Mouse (Mus musculus) adrenal gland, postnatal 25 days (tissue): Measurements from ENCODE around the gene Neurl2. TPM values are rescaled to one million over a fixed set of nuclear protein-coding genes. Genes with fewer than 3 reads are reported as not detected.
"Not testable (repeated sequence)": the region's sequence is repeated elsewhere in the genome, so short reads cannot be mapped to it uniquely, and the experiment has no call there.

Experiments
- DNase-seq: peaks from one replicate; pipeline ENCODE4 v3.0.0; 2021; ENCODE audit warnings: mixed read lengths
- total RNA-seq: library from RNA; stranded (reverse); gene quantifications from 2 replicates; pipeline ENCODE4 v1.2.3, GENCODE M21; 2021

The Neurl2 gene
- total RNA-seq, 1 experiment from 2014 or later = 2.2 TPM

DNA sequence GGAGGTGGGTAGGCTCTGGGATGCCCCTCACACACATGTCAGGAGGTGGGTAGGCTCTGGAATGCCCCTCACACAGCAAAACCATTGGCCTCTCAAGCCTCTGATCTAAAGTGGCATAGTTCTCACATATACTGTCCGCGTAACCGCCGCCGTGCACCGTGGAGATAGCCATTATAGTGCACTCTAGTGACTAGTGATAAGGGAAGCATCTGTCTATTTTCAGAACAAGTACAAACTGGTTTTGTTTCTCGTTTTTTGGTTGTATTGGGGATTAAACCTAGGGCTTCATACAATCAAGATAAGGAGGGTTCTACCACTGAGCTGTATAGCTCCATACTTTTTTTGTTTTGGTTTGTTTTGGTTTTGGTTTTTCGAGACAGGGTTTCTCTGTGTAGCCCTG is 17.4 kb downstream of the Neurl2 start:
- no peak for DNase-seq

DNA sequence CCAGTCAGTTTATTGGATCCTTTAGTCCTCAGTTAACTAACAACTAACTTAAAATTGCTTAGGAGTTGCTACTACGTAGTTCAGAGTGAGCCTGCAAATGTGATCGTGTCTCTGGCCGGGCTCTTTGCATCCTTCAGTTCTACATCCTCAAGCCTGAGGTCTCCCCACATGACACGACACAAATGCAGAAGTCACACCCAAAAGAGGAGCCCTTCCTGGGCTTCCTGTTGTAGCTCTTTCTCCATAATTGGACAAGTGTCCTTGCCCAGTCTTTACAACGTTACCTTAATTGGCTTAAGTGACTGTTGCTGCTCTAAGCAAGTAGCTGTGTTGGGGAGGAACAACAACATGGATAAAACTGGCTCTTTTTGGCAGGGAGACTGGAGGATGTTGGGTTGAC is 17.9 kb downstream of the Neurl2 start:
- DNase-seq = no peak

DNA sequence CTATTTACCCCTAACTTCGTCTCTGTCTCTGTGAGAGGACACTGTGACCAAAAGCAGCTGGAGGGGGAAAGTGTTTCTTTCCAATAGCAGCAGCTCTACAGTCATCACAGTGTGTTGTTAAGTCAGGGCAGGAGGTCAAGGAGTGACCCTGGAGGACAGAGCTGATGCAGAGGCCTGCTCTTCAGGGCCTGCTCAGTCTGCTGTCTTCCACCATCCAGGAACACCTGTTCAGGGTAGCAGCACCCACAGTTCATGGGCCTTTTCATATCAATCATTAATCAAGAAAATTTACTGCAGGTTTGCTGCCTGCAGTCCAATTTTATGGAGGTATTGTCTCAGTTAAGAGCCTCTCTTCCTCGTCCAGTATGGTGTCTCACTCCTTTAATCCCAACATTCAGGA is 19.7 kb downstream of the Neurl2 start:
- no peak for DNase-seq

DNA sequence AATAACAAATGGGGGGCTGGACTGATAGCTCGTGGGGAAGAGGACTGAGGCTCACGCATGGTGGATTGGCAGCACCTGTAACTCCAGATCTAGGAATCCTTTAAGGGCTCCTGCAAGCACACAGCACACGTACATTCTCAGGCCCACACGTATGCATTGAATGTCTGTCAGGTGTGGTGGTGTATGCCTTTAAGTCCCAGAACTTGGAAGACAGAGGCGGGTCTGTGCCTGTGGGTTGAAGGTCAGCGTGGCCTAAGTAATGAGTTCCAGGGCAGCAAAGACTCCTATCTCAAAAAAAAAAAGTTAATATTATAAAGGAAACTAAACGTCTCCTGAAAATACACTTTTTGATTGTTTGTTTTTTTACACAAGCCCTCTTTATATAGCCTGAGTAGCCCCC is 26.6 kb downstream of the Neurl2 start:
- no peak for DNase-seq

DNA sequence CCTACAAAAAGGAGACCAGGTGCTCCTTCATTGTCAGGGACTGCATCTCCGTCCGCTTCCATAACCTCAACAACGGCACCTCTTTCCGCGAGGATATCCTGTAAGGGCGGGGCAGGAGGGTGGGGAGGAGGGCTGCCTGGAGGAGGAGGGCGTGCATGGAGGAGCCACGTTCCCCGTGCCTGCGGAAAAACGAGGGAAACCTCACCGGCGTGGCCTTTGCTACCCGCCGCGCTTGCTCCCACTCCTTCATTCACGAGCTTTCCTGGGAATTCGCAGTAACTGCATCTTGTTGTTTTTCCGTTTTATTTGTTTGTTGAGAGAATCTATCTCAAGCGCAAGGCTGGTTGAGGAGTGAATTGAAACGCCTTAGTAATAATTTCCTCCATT is 27.9 kb downstream of the Neurl2 start:
- DNase-seq = no peak

DNA sequence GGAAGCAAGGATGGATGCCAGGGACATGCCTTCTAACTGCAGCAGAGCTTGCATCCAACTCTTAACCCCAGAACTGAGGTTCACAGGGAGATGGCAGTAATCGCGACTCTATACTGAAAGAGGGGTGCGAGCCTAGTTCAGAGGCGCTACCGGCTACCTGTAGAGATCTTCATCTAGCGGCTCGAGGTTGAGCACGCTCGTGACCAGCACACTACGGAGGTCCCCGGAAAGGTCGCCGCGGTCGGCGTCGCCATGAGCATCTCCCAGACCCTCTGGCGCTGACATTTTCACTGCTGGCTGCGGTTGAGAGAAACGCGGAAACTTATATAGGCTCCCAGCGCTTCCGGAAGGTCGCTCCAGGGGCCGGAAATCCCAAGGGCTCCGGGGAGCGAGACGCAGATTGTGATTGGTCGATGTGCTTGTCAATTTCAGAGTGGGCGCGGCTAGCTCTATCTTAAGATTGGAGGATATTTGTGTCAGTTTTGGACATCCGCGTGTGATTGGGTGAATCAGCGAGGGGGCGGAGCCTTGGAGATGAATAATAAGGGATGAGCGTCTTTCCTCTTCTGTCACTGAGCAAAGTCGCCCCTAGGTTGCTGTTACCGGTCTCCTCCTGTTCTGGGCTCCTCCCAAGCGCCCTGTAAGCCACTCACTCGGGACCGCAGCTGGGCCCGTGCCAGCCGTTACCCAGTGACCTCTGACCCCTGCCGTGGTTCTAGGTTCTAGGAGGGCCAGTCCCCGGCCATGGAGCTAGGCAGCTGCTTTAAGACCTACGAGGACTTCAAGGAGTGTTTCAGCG is 28.5 kb downstream of the Neurl2 start, which contains the start of the genes Acot8 and Zswim3:
TSS of gene Acot8 (minus strand) at position 350 of the 799 bp plus-strand sequence.
TSS of gene Zswim3 (plus strand) at position 566 of the 799 bp plus-strand sequence.
- DNase-seq = peak; percentile 92

DNA sequence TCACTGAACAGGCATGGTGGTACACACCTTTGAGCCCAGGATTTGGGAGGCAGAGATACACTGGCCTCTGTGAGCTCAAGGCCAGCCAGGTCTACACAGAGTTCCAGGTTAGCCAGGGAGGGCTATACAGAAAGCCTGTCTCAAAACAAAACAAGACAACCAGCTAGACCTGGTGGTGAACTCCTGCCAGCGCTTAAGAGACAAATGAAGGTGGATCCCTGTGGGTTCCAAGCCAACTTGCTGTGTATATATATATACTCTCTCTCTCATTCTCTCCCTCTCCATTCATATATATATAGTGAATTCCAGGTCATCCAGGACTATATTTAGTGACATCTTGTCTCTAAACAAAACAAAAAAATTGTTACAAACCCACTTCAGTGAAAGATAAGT is 29.3 kb downstream of the Neurl2 start:
- no peak for DNase-seq

DNA sequence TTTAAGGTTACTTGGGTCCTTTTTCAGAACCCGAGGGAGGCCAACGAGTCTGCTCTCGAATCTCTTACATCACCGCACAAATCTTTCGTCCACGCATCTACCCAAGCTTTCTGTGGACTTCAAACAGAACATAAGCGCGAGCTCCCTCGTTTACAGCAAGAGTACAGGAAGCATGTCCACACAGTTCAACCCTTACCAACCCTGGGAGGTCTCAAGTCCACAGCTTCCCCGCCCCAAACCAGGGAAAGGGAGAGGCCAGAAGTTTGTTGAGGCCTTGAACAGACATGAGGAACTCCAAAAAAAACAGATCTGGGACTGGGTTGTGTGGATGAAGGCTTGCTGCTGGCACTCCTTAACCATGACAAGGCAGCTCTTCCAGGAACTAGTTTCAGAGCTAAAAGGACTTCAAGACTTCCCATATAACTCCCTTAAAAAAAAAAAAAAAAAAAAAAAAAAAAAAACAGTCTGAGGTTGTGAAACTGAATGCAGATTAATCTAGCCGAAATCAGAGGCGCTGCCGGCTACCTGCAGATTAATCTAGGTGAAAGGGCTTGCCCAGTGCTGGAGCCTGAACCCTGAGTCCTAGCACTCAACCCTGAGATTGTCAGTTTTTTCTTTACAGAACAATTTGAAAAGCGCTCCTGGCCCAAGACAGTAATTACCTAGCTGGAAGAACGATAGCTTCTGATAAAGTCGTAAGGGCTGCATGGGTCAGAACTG is 29.9 kb downstream of the Neurl2 start:
- DNase-seq = no peak

DNA sequence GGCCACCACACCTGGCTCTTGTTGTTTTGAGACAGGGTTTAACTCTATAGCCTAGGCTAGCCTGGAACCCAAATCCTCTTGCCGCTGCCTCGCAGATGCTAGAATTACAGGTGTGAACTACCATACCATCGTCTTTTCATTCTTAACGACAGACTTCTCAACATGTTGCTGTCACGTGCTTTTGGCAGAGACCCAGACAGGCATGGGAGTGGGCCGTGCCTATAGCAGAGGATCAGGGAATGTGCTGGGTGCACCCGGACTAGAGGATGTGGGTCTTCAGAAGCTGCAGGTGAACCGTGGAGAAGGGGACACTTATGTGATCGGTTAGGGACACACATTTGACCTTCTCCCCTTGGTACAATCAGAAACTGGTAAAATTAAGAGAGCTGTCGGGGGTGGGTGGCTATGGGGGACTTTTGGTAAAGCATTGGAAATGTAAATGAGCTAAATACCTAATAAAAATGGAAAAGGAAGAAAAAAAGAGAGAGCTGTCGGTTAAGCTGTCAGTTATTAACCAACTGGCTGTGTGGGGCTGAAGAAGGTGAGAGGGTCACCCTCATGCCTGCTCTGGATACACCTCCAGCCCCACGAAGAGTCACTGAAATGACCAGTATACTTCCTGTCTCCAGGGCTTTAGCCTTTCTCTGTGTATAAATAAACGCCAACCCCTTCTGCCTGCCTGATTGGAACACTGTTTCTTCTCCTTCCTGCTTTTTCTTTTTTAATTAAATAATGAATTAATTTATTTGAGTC is 32.8 kb downstream of the Neurl2 start:
- no peak for DNase-seq

DNA sequence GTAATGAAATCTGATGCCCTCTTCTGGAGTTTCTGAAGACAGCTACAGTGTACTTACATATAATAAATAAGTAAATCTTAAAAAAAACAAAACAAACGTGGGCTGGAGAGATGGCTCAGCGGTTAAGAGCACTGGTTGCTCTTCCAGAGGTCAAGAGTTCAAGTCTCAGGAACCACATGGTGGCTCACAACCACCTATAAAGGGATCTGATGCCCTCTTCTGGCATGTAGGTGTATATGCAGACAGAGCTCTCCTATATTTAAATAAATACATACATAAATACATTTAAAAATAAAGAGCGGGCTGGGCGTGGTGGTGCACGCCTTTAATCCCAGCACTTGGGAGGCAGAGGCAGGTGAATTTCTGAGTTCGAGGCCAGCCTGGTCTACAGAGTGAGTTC is 34.7 kb downstream of the Neurl2 start:
- not testable (repeated sequence) for DNase-seq

DNA sequence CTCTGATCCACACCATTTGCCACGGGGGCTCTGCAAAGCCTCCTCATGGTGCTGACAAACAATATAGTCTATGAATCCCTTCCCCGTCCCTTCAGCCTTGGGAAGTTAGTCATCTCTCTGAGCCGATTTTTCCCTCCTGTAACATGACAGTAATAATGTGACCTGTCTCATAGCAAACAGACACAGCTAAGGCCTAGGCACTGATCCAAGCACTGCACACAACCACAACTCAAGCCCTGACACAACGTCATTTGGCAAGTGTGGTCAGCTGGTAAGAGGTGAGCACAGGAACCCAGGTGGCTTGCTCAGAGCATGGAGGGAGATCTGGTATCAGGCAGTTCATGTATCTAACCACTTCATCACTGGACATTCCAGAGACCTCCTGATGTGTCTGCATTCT is 37.4 kb downstream of the Neurl2 start:
- DNase-seq = no peak

DNA sequence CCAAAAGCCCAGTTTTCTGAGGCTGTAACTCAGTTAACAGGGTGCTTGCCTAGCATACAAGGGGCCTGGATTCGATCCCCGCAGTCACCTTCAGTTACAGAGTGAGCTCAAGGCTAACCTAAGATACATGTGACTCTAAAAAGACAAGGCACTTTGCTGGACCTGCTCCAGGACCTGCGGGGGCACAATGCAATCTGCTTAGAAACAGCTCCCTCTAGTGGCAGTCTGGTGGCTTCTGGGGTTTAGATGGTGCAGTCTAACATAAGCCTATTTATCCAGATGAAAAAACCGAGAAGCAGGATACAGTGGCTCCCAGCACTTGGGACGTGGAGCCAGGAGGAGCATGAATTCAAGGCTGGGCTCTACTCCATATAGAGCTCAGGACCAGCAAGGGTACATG is 39.0 kb downstream of the Neurl2 start:
- DNase-seq = peak; percentile 89

DNA sequence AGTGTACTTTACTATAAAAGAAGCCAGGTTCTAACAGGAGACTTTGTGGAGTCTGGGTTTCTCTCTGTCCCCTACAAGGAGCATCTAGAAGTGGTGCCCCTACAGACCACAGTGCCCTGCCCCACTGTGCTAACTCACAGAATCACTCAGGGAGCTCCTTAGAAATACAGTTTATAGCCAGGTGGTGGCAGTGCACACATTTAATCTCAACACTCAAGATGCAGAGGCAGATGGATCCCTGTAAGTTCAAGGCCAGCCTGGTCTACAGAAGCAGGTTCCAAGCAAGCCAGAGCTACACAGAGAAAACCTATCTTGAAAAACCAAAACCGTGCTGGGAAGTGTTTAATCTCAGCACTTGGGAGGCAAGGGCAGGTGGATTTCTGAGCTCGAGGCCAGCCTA is 39.5 kb downstream of the Neurl2 start:
- no peak for DNase-seq

DNA sequence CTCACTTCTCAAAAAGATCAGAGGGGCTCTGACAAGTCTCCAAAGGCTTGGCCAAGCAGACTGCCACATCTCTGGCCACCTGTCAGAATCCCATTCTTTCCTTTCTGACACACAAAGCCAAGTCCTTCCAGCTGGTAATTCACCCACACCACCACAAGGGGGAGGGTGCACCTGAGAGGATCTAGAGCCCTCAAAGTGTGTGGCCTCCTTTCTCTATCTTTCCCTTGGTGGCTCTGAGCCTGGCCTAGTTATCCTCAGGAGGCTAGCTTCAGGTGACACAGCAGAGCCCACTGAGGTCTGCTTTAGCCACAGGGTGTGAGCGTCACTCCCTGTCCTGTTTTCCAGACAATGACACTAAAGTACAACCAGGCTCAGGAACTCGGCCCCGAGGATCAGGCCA is 40.0 kb downstream of the Neurl2 start:
- peak; percentile 54 for DNase-seq

DNA sequence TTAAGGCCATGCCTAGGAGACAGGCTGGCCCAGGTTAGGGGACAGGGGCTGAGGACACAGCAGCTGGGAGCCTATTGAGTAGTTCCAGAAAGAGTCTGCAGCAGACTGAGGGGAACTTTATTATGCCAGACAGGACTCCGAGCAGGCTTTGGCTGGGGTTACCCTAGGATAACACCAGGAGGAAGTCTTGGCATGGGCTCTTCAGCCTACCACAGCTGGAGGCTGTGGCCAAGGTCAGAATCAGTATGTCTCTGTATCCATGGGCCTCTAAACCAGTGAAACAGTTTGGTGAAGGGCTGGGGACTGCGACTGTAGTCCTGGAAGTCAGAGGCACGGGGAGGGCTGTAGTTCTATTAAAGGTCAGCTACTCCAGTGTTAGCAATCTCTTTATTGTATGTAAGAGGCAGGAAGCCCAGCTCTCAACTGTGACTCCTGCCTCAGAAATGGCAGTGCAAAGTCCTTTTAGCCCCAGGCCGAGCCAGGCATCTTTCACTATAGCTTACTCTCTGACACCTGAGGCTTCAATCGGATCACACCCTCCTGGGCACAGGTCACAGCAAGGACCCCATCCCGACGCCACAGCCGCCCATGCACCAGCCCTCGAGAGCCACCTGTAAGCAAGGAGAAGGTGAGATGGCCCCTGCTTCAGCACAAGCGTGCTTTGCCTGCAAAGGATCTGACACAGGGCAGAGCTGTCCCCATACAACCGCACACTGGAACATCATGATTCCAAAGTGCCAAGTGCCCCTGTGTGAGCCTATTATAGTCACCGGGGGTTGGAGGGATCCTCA is 40.7 kb downstream of the Neurl2 start:
- DNase-seq = no peak

DNA sequence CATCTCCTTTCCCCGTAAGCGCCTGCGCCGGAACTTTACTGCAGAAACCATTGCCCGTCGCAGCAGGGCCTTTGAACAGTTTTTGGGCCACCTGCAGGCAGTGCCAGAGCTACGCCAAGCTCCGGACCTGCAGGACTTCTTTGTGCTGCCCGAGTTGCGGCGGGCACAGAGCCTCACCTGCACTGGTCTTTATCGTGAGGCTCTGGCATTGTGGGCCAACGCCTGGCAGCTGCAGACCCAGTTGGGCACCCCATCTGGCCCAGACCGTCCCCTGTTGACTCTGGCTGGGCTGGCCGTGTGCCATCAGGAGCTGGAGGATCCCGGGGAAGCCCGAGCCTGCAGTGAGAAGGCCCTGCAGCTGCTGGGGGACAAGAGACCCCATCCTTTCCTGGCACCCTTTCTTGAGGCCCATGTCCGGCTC is 41.4 kb downstream of the Neurl2 start:
- no peak for DNase-seq

DNA sequence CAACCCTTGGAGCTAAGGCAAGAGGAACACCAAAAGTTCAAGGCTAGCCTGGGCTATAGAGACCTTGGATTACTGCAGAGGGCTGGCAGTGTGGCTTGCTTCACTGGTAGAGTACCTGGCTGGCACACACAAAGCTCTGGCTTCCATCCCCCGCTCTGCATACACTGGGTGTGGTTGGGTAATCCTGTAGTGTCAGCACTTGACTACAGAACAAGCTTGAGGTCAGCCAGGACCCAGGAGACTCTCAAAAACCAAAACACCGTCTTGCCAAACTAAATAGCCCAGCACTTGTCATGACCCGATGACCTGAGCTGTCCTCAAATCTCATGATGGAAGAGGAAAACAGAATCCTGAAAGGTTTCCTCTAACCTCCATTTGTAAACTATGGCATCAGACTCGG is 42.8 kb downstream of the Neurl2 start:
- DNase-seq = no peak

DNA sequence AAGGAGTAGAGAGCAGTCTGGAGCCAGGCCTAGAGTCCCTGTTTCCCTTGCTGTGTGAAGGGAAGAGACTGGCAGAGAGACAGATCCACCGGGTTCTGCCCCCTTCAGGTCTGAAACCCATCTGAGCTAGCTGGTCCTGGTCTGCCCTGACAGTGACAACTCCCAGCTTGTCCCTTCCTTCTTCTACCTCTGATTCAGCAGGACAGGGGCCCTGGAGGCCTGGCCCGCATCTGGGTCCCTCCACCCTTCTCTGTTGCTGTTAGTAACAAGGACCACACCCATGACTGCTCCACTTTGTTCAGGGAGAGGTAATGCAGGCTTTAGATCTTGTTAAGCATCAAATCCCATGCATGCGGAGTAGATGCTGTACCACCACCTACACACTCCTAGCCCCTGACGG is 44.8 kb downstream of the Neurl2 start:
- DNase-seq = no peak

DNA sequence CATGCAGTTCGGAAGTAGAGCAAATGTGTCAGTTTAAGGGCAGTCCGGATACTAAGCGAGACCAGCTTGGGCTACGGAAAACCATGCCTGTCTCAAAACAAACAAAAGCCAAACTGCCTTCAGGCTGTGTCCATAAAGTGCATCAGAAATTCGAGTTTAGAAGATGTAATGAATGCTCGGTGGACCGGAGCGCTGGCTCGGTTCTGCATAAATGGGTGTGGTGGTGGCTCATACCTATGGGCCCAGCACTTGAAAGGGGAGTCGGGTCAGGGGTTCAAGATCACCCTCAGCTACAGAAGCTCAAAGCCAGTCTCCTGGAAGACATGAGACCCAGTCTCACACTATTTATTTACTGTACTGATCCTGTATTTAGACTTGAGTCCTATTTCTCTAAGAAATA is 45.5 kb downstream of the Neurl2 start:
- DNase-seq = no peak

DNA sequence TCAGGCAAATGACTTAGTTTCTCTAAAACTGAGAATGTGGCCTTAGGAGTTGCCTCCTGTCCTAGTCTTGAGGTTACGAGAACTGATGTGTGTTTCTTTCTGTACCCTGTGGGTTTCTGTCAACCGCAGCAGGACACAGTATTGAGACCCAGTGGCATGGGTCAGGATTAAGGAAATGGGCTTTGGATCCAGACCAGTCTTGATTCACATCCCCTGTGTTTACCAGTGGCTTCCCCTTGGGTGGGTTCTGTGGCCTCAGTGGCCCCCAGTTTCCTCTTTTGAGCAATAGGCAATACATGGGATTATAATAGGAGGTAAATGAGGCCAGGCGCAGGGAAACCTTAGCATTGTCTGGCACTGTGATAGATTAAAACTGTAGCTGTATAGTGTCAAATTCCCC is 46.2 kb downstream of the Neurl2 start:
- no peak for DNase-seq

DNA sequence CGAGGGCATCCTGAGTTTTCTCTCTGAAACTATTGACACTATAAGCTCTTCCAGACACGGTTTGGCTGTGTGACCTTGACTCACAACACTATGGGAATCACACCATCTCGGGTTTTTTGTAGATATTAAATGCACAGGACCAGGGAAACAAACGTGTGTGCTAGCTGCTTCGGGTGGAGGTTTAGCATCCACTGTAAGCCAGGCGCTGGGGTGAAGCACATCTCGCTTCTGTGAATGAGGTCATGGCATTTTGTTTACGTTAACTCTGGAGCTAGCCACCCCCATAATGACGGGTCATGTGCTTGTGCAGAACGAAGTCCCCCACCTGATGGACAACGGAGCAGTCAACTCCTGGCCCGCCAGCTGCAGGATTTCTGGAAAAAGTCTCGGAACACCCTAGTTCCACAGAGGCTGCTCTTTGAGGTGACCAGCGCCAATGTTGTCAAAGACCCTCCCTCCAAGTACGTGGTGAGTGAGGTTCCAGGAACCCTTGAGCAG is 46.8 kb downstream of the Neurl2 start:
- DNase-seq = no peak
